Mouse (Mus musculus): Measurements from ENCODE around the gene Gm8677.
"Not testable (repeated sequence)": the region's sequence is repeated elsewhere in the genome, so short reads cannot be mapped to it uniquely, and the experiment has no call there.

Gene Gm8677

DNA sequence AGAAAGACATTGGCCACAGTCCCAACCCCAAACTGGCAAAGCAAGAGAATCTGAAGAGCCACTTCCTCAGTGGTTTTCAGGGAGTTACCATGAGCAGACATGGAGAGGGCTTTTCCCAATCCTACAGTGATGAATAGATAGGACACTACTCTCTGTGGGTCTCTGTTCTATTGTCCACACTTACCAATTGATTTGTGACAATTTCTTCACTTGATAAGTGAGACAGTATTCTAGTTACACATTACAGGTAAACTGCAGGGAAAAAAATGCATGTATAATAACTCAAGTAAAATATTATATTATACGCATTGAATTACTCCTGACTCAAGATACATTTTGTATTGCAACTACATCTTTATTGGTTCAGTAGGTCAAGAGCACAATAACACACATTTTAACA is at the start of gene Gm8677:
Gm8677 (minus strand) TSS at position 101 of the 400 bp plus-strand sequence.
- not testable (repeated sequence) for DNase-seq (ENCODE audit: low spot score)

DNA sequence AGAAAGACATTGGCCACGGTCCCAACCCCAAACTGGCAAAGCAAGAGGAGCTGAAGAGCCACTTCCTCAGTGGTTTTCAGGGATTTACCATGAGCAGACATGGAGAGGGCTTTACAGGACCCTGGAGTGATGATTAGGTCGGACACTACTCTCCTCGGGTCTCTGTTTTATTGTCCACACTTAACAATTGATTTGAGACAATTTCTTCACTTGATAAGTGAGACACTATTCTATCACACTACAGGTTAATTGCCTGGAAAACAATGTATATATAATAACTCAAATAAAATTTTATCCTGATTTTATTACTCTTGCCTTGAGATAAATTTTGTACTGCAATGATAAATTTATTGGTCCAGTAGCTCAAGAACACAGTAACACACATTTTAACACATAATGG is 30.6 kb upstream of the Gm8677 start, which contains the start of gene Gm4201:
Gm4201 (minus strand) TSS at position 101 of the 400 bp plus-strand sequence.
- not testable (repeated sequence) for DNase-seq (ENCODE audit: low spot score)

DNA sequence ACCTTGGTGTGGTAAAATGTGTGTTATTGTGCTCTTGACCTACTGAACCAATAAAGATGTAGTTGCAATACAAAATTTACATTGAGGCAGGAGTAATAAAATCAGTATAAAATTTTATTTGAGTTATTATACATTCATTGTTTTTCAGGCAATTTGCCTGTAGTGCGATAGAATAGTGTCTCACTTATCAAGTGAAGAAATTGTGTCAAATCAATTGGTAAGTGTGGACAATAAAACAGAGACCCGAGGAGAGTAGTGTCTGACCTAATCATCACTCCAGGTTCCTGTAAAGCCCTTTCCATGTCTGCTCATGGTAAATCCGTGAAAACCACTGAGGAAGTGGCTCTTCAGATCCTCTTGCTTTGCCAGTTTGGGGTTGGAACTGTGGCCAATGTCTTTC is 12.0 kb downstream of the Gm8677 start, which contains the start of gene Vmn1r152:
Vmn1r152 (plus strand) TSS at position 301 of the 400 bp plus-strand sequence.
- not testable (repeated sequence) for DNase-seq (ENCODE audit: low spot score)

DNA sequence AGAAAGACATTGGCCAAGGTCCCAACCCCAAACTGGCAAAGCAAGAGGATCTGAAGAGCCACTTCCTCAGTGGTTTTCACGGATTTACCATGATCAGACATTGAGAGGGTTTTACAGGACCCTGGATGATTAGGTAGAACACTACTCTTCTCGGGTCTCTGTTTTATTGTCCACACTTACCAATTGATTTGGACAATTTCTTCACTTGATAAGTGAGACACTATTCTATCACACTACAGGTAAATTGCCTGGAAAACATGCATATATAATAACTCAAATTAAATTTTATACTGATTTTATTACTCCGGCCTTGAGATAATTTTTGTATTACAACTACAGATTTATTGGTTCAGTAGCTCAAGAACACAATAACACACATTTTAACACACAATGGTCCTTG is 35.1 kb downstream of the Gm8677 start, which contains the start of gene Vmn1r151:
Vmn1r151 (minus strand) TSS at position 101 of the 400 bp plus-strand sequence.
- not testable (repeated sequence) for DNase-seq (ENCODE audit: low spot score)
